ENCODE assay signal across 10 mouse cellular contexts in genomic region chr4:55280706-55281105, GRCm38 (mm10).
DNase-seq lines count a peak whose midpoint lies in the region; ATAC-seq and TF ChIP-seq lines count a peak whose summit lies in the region.
"Had no signal": no experiment of that assay in that cellular context is flagged by ENCODE, and none has a peak within 500 bp of the region (broad histone marks: within the 10 kb centered on the region; RNA-seq: fewer than 3 reads in every experiment).

No protein-coding gene starts in this region.

- H3K36me3 ChIP-seq in MEL (ENCODE audit: control insufficient read depth in 1 of 2, insufficient read depth in 2 of 2, low read length in 2 of 2) = no peaks in the 10 kb centered on the region

- peak; percentile 62 for TF ChIP-seq CTCF in layer of hippocampus, adult 2 months (conservative IDR thresholded peaks at IDR 0.05)
- peak in 2 of 3 experiments; percentile 33 to 46; a peak in 4 of 6 replicates for TF ChIP-seq CTCF in MEL (IDR thresholded peaks at IDR 0.05 in 2 of 3, conservative IDR thresholded peaks at IDR 0.05 in 1 of 3; ENCODE audit: control insufficient read depth in 1 of 3, insufficient read depth in 1 of 3, low read depth in 2 of 3, low read length in 3 of 3, poor library complexity in 1 of 3, severe bottlenecking in 1 of 3)

- no peak for TF ChIP-seq POLR2A in MEL (IDR thresholded peaks at IDR 0.05; ENCODE audit: control insufficient read depth in 1 of 2, insufficient read depth in 1 of 2, low read depth in 1 of 2, low read length in 2 of 2, poor library complexity in 1 of 2)

- no peak overlapping the region for H3K4me3 ChIP-seq in layer of hippocampus, adult 2 months
- H3K4me3 ChIP-seq in MEL (ENCODE audit: control insufficient read depth in 1 of 2, insufficient read depth in 1 of 2, low read depth in 2 of 2, low read length in 2 of 2) = no peak overlapping the region
- H3K4me3 ChIP-seq: forebrain, embryonic 13.5 days had no signal

- peak; percentile 65 for ATAC-seq in megakaryocyte progenitor cell, adult 5-6 weeks (replicated peaks; ENCODE audit: poor library complexity)
- ATAC-seq: forebrain, embryonic 13.5 days; hindbrain, embryonic 16.5 days had no signal

- no peak for TF ChIP-seq EP300 in MEL (IDR thresholded peaks at IDR 0.05; ENCODE audit: low read depth in 1 of 2, low read length in 2 of 2)

- peak; percentile 34 for TF ChIP-seq RAD21 in MEL (IDR thresholded peaks at IDR 0.05; ENCODE audit: low read depth, low read length)

- H3K27me3 ChIP-seq in MEL (ENCODE audit: control insufficient read depth in 1 of 2, insufficient read depth in 2 of 2, low read length in 2 of 2) = no peaks in the 10 kb centered on the region; a peak in 1 of 4 replicates

- H3K79me2 ChIP-seq in MEL (ENCODE audit: control insufficient read depth, insufficient read depth, low read length, poor library complexity) = no peaks in the 10 kb centered on the region

- H3K9ac ChIP-seq in MEL (ENCODE audit: control insufficient read depth, low read depth, low read length, poor library complexity, severe bottlenecking) = no peak overlapping the region
- H3K9ac ChIP-seq: forebrain, embryonic 13.5 days had no signal

- no peak for DNase-seq in layer of hippocampus, adult 2 months (ENCODE audit: low spot score in 2 of 2)
- no peak for DNase-seq in layer of hippocampus, adult 18-20 months (ENCODE audit: low spot score in 2 of 2)
- DNase-seq in CD4-positive, CD25-positive, alpha-beta regulatory T cell, adult 2 months (ENCODE audit: low read depth, low spot score) = peak; percentile 63
- peak; percentile 41 for DNase-seq in MEL (ENCODE audit: low read depth, low spot score)
- DNase-seq in right cerebral cortex, postnatal 36 days (ENCODE audit: low spot score in 2 of 2) = no peak
- DNase-seq in urinary bladder, postnatal 36 days (ENCODE audit: low spot score in 2 of 2) = no peak
- DNase-seq: right cerebral cortex, adult 18-20 months had no signal

- H3K9me3 ChIP-seq in MEL (replicated peaks; ENCODE audit: insufficient read depth, low read length) = no peaks in the 10 kb centered on the region
- H3K9me3 ChIP-seq: forebrain, embryonic 13.5 days had no signal

- H3K4me1 ChIP-seq in MEL (ENCODE audit: control insufficient read depth in 1 of 2, insufficient read depth in 2 of 2, low read length in 2 of 2) = no peaks in the 10 kb centered on the region

- H3K27ac ChIP-seq in layer of hippocampus, adult 2 months = no peak overlapping the region
- H3K27ac ChIP-seq in MEL (ENCODE audit: control insufficient read depth, low read depth, low read length) = no peak overlapping the region
- H3K27ac ChIP-seq: forebrain, embryonic 13.5 days had no signal

TF ChIP-seq in MEL, 35 proteins besides CTCF, POLR2A, EP300 and RAD21:
- TF ChIP-seq ZKSCAN1 (IDR thresholded peaks at IDR 0.05; ENCODE audit: low read depth, low read length) (no peak), SMC3 (IDR thresholded peaks at IDR 0.05; ENCODE audit: low read depth, low read length) (peak; percentile 54), ZC3H11A (IDR thresholded peaks at IDR 0.05; ENCODE audit: low read depth, low read length) (0 out of 2 replicates have a peak, but pooled peaks have one; percentile 12)

Comparison
In these comparisons a context has a peak if more than half of its experiments do, and no peak if none do; other contexts are left out.
1. DNase-seq: peak in CD4-positive, CD25-positive, alpha-beta regulatory T cell, adult 2 months (single experiment) and MEL (single experiment); none in layer of hippocampus, adult 2 months (0 of 2), layer of hippocampus, adult 18-20 months (0 of 2), right cerebral cortex, postnatal 36 days (0 of 2) and urinary bladder, postnatal 36 days (0 of 2).